Mouse (Mus musculus): Measurements from ENCODE around the gene Lamb2. TPM values are rescaled to one million over a fixed set of nuclear protein-coding genes. Genes with fewer than 3 reads are reported as not detected.

Gene Lamb2
- polyA plus RNA-seq, 1 experiment from 2014 or later, result 11.3 TPM

GRCm38 (mm10) chr9:108492043-108492750 lies 12.7 kb downstream of the Lamb2 start:
- ATAC-seq (ENCODE audit: low FRiP score) (no peak), DNase-seq (ENCODE audit: low spot score) (no peak)
- H3K4me2 ChIP-seq (replicated peaks; ENCODE audit: low read depth, low read length), result peak overlapping the region; percentile 59
- H3K9me3 ChIP-seq (ENCODE audit: control insufficient read depth, low read length), result no peaks in the 10 kb centered on the region
- H3K27me3 ChIP-seq (ENCODE audit: control insufficient read depth, insufficient read depth, low read length), result no peaks in the 10 kb centered on the region
- peaks cover 20% of the 10 kb centered on the region for H3K36me3 ChIP-seq (ENCODE audit: control insufficient read depth, insufficient read depth, low read length)
- H3K9ac ChIP-seq (ENCODE audit: low read depth, low read length), result peak overlapping the region; percentile 7; the same call in 1 of the 2 replicates
- peak overlapping the region; percentile 88; the same call in 1 of the 2 replicates for H3K4me3 ChIP-seq (ENCODE audit: low read depth, low read length)
- H3K27ac ChIP-seq (ENCODE audit: low read depth, low read length), result no peak overlapping the region
- peaks cover 10% of the 10 kb centered on the region; the same call in 1 of the 2 replicates for H3K4me1 ChIP-seq (replicated peaks; ENCODE audit: control insufficient read depth, insufficient read depth, low read length)
- 89% methylated on average over 16 of the region's 16 CpGs for WGBS

- DNase-seq (ENCODE audit: low spot score), result no peak
- Histone ChIP-seq H3K9me3 (ENCODE audit: control insufficient read depth, low read length) (no peaks in the 10 kb centered on the region), H3K27me3 (ENCODE audit: control insufficient read depth, insufficient read depth, low read length) (no peaks in the 10 kb centered on the region), H3K4me3 (ENCODE audit: low read depth, low read length) (no peak overlapping the region), H3K27ac (ENCODE audit: low read depth, low read length) (no peak overlapping the region), H3K4me1 (replicated peaks; ENCODE audit: control insufficient read depth, insufficient read depth, low read length) (peaks cover 10% of the 10 kb centered on the region; the same call in 1 of the 2 replicates), H3K36me3 (ENCODE audit: control insufficient read depth, insufficient read depth, low read length) (peaks cover 23% of the 10 kb centered on the region), H3K4me2 (replicated peaks; ENCODE audit: low read depth, low read length) (no peak overlapping the region), H3K9ac (ENCODE audit: low read depth, low read length) (no peak overlapping the region)
- 96% methylated on average over 8 of the region's 8 CpGs for WGBS
- no peak for ATAC-seq (ENCODE audit: low FRiP score)
Measured at GRCm38 (mm10) chr9:108493246-108493645, 13.7 kb downstream of the Lamb2 start.

- no peak overlapping the region for H3K4me2 ChIP-seq (replicated peaks; ENCODE audit: low read depth, low read length)
- no peak overlapping the region for H3K27ac ChIP-seq (ENCODE audit: low read depth, low read length)
- no peak for DNase-seq (ENCODE audit: low spot score)
- no peaks in the 10 kb centered on the region for H3K9me3 ChIP-seq (ENCODE audit: control insufficient read depth, low read length)
- peaks cover 10% of the 10 kb centered on the region; the same call in 1 of the 2 replicates for H3K4me1 ChIP-seq (replicated peaks; ENCODE audit: control insufficient read depth, insufficient read depth, low read length)
- WGBS, result 97% methylated on average over 19 of the region's 19 CpGs
- H3K9ac ChIP-seq (ENCODE audit: low read depth, low read length), result no peak overlapping the region
- H3K4me3 ChIP-seq (ENCODE audit: low read depth, low read length), result no peak overlapping the region; the same call in 1 of the 2 replicates
- peaks cover 34% of the 10 kb centered on the region for H3K36me3 ChIP-seq (ENCODE audit: control insufficient read depth, insufficient read depth, low read length)
- no peaks in the 10 kb centered on the region for H3K27me3 ChIP-seq (ENCODE audit: control insufficient read depth, insufficient read depth, low read length)
- no peak for ATAC-seq (ENCODE audit: low FRiP score)
Measured at GRCm38 (mm10) chr9:108494146-108494825, 14.8 kb downstream of the Lamb2 start.

- Histone ChIP-seq H3K4me2 (replicated peaks; ENCODE audit: low read depth, low read length) (no peak overlapping the region), H3K4me1 (replicated peaks; ENCODE audit: control insufficient read depth, insufficient read depth, low read length) (peaks cover 8% of the 10 kb centered on the region; the same call in 1 of the 2 replicates), H3K9ac (ENCODE audit: low read depth, low read length) (no peak overlapping the region), H3K9me3 (ENCODE audit: control insufficient read depth, low read length) (no peaks in the 10 kb centered on the region), H3K27me3 (ENCODE audit: control insufficient read depth, insufficient read depth, low read length) (no peaks in the 10 kb centered on the region), H3K4me3 (ENCODE audit: low read depth, low read length) (no peak overlapping the region), H3K36me3 (ENCODE audit: control insufficient read depth, insufficient read depth, low read length) (peaks cover 37% of the 10 kb centered on the region), H3K27ac (ENCODE audit: low read depth, low read length) (no peak overlapping the region)
- DNase-seq (ENCODE audit: low spot score), result no peak
- no peak for ATAC-seq (ENCODE audit: low FRiP score)
- 83% methylated on average over 10 of the region's 10 CpGs for WGBS
Measured at GRCm38 (mm10) chr9:108494905-108495304, 15.4 kb downstream of the Lamb2 start.

- Histone ChIP-seq H3K4me3 (ENCODE audit: low read depth, low read length) (no peak overlapping the region), H3K9me3 (ENCODE audit: control insufficient read depth, low read length) (no peaks in the 10 kb centered on the region)
- no peak for ATAC-seq (ENCODE audit: low FRiP score)
Measured at GRCm38 (mm10) chr9:108499231-108499630, 19.7 kb downstream of the Lamb2 start.

GRCm38 (mm10) chr9:108499943-108500342 lies 20.4 kb downstream of the Lamb2 start:
- H3K9me3 ChIP-seq (ENCODE audit: control insufficient read depth, low read length), result no peaks in the 10 kb centered on the region
- WGBS, result 96% methylated on average over 15 of the region's 15 CpGs
- no peaks in the 10 kb centered on the region for H3K27me3 ChIP-seq (ENCODE audit: control insufficient read depth, insufficient read depth, low read length)
- no peak overlapping the region for H3K9ac ChIP-seq (ENCODE audit: low read depth, low read length)
- peaks cover 36% of the 10 kb centered on the region for H3K36me3 ChIP-seq (ENCODE audit: control insufficient read depth, insufficient read depth, low read length)
- DNase-seq (ENCODE audit: low spot score), result no peak
- H3K4me3 ChIP-seq (ENCODE audit: low read depth, low read length), result no peak overlapping the region
- H3K4me2 ChIP-seq (replicated peaks; ENCODE audit: low read depth, low read length), result no peak overlapping the region
- H3K27ac ChIP-seq (ENCODE audit: low read depth, low read length), result no peak overlapping the region
- ATAC-seq (ENCODE audit: low FRiP score), result no peak
- no peaks in the 10 kb centered on the region for H3K4me1 ChIP-seq (replicated peaks; ENCODE audit: control insufficient read depth, insufficient read depth, low read length)

More at GRCm38 (mm10) chr9:108499231-108499630, 19.7 kb downstream of the Lamb2 start:
- no peaks in the 10 kb centered on the region for H3K27me3 ChIP-seq (ENCODE audit: control insufficient read depth, insufficient read depth, low read length)
- no peak overlapping the region for H3K4me2 ChIP-seq (replicated peaks; ENCODE audit: low read depth, low read length)
- H3K9ac ChIP-seq (ENCODE audit: low read depth, low read length), result no peak overlapping the region
- H3K27ac ChIP-seq (ENCODE audit: low read depth, low read length), result no peak overlapping the region
- peaks cover 42% of the 10 kb centered on the region for H3K36me3 ChIP-seq (ENCODE audit: control insufficient read depth, insufficient read depth, low read length)
- no peaks in the 10 kb centered on the region for H3K4me1 ChIP-seq (replicated peaks; ENCODE audit: control insufficient read depth, insufficient read depth, low read length)
- no peak for DNase-seq (ENCODE audit: low spot score)
- WGBS, result 95% methylated on average over 7 of the region's 7 CpGs

GRCm38 (mm10) chr9:108506901-108507300 lies 27.4 kb downstream of the Lamb2 start:
- no peak overlapping the region for H3K27ac ChIP-seq (ENCODE audit: low read depth, low read length)
- H3K4me3 ChIP-seq (ENCODE audit: low read depth, low read length), result no peak overlapping the region
- H3K9ac ChIP-seq (ENCODE audit: low read depth, low read length), result no peak overlapping the region
- H3K27me3 ChIP-seq (ENCODE audit: control insufficient read depth, insufficient read depth, low read length), result no peaks in the 10 kb centered on the region
- peak overlapping the region; percentile 81; the same call in 1 of the 2 replicates for H3K4me2 ChIP-seq (replicated peaks; ENCODE audit: low read depth, low read length)
- 90% methylated on average over 7 of the region's 7 CpGs for WGBS
- H3K36me3 ChIP-seq (ENCODE audit: control insufficient read depth, insufficient read depth, low read length), result peaks cover under 1% of the 10 kb centered on the region; the same call in 1 of the 2 replicates
- no peaks in the 10 kb centered on the region for H3K9me3 ChIP-seq (ENCODE audit: control insufficient read depth, low read length)
- DNase-seq (ENCODE audit: low spot score) (no peak), ATAC-seq (ENCODE audit: low FRiP score) (no peak)
- peaks cover 4% of the 10 kb centered on the region for H3K4me1 ChIP-seq (replicated peaks; ENCODE audit: control insufficient read depth, insufficient read depth, low read length)

- H3K36me3 ChIP-seq (ENCODE audit: control insufficient read depth, insufficient read depth, low read length), result peaks cover 2% of the 10 kb centered on the region; the same call in 1 of the 2 replicates
- WGBS, result 1% methylated on average over 37 of the region's 37 CpGs
- H3K27ac ChIP-seq (ENCODE audit: low read depth, low read length), result peak within 1 kb of the TSS; percentile 56; the same call in 1 of the 2 replicates
- peaks cover 4% of the 10 kb centered on the region for H3K4me1 ChIP-seq (replicated peaks; ENCODE audit: control insufficient read depth, insufficient read depth, low read length)
- peak within 1 kb of the TSS; percentile 81 for H3K4me2 ChIP-seq (replicated peaks; ENCODE audit: low read depth, low read length)
- no peaks in the 10 kb centered on the region for H3K9me3 ChIP-seq (ENCODE audit: control insufficient read depth, low read length)
- ATAC-seq (ENCODE audit: low FRiP score) (peak; percentile 98), DNase-seq (ENCODE audit: low spot score) (peak; percentile 95)
- H3K4me3 ChIP-seq (ENCODE audit: low read depth, low read length), result peak within 1 kb of the TSS; percentile 59
- peak within 1 kb of the TSS; percentile 77 for H3K9ac ChIP-seq (ENCODE audit: low read depth, low read length)
- no peaks in the 10 kb centered on the region for H3K27me3 ChIP-seq (ENCODE audit: control insufficient read depth, insufficient read depth, low read length)
Measured at GRCm38 (mm10) chr9:108507619-108508434, 28.3 kb downstream of the Lamb2 start, which contains the start of gene Qars. Gene Qars (plus strand): TSS chr9:108507706.

Measured in hindbrain, embryonic 11.5 days (tissue).